Mouse (Mus musculus): Measurements from ENCODE around the gene Ly6g6e. TPM values are rescaled to one million over a fixed set of nuclear protein-coding genes. Genes with fewer than 3 reads are reported as not detected.
"Not testable (repeated sequence)": the region's sequence is repeated elsewhere in the genome, so short reads cannot be mapped to it uniquely, and the experiment has no call there.

The Ly6g6e gene
- polyA plus RNA-seq, 1 experiment from 2014 or later = 0.81 TPM

- peaks cover 8% of the 10 kb centered on the region; the same call in 1 of the 2 replicates for H3K4me1 ChIP-seq
- H3K27ac ChIP-seq = no peak overlapping the region
- H3K4me3 ChIP-seq = no peak overlapping the region
- no peaks in the 10 kb centered on the region for H3K27me3 ChIP-seq (ENCODE audit: low read depth, poor library complexity, severe bottlenecking)
- 92% methylated on average over 7 of the region's 7 CpGs for WGBS
- DNase-seq (ENCODE audit: low spot score) = no peak
- peaks cover 53% of the 10 kb centered on the region for H3K36me3 ChIP-seq
- H3K9me3 ChIP-seq (replicated peaks) = no peaks in the 10 kb centered on the region
These were observed 27.4 kb downstream of the Ly6g6e start for GRCm38 (mm10) chr17:35104079-35104478.

- WGBS = 83% methylated on average over 6 of the region's 6 CpGs
These were observed 28.1 kb downstream of the Ly6g6e start for GRCm38 (mm10) chr17:35104754-35105153.

GRCm38 (mm10) chr17:35105740-35106389 is 29.2 kb downstream of the Ly6g6e start:
- Histone ChIP-seq H3K4me1 (peaks cover 8% of the 10 kb centered on the region; the same call in 1 of the 2 replicates), H3K36me3 (peaks cover 35% of the 10 kb centered on the region), H3K27ac (no peak overlapping the region), H3K4me3 (peak overlapping the region; percentile 13; the same call in 1 of the 2 replicates), H3K9me3 (replicated peaks) (no peaks in the 10 kb centered on the region), H3K27me3 (ENCODE audit: low read depth, poor library complexity, severe bottlenecking) (no peaks in the 10 kb centered on the region)
- DNase-seq (ENCODE audit: low spot score) = peak; percentile 40
- 35% methylated on average over 13 of the region's 13 CpGs for WGBS

More at GRCm38 (mm10) chr17:35104754-35105153, 28.1 kb downstream of the Ly6g6e start:
- H3K27me3 ChIP-seq (ENCODE audit: low read depth, poor library complexity, severe bottlenecking) = no peaks in the 10 kb centered on the region
- no peak overlapping the region for H3K27ac ChIP-seq
- H3K4me3 ChIP-seq = no peak overlapping the region
- H3K9me3 ChIP-seq (replicated peaks) = no peaks in the 10 kb centered on the region
- DNase-seq (ENCODE audit: low spot score) = no peak
- peaks cover 8% of the 10 kb centered on the region; the same call in 1 of the 2 replicates for H3K4me1 ChIP-seq
- peaks cover 47% of the 10 kb centered on the region for H3K36me3 ChIP-seq

- Histone ChIP-seq H3K4me3 (no peak overlapping the region), H3K36me3 (peaks cover 29% of the 10 kb centered on the region)
- WGBS = 80% methylated on average over 3 of the region's 3 CpGs
These were observed 29.8 kb downstream of the Ly6g6e start for GRCm38 (mm10) chr17:35106522-35106921.

GRCm38 (mm10) chr17:35108097-35108496 is 31.4 kb downstream of the Ly6g6e start, which contains the start of gene Ly6g5c:
Ly6g5c (plus strand) TSS chr17:35108279.
- no peaks in the 10 kb centered on the region for H3K27me3 ChIP-seq (ENCODE audit: low read depth, poor library complexity, severe bottlenecking)
- H3K36me3 ChIP-seq = peaks cover 13% of the 10 kb centered on the region
- DNase-seq (ENCODE audit: low spot score) = no peak
- H3K27ac ChIP-seq = no peak within 1 kb of the TSS
- no peak within 1 kb of the TSS for H3K4me3 ChIP-seq
- H3K9me3 ChIP-seq (replicated peaks) = no peaks in the 10 kb centered on the region
- WGBS = 87% methylated on average over 6 of the region's 6 CpGs
- peaks cover 8% of the 10 kb centered on the region; the same call in 1 of the 2 replicates for H3K4me1 ChIP-seq

More at GRCm38 (mm10) chr17:35106522-35106921, 29.8 kb downstream of the Ly6g6e start:
- Histone ChIP-seq H3K4me1 (peaks cover 8% of the 10 kb centered on the region; the same call in 1 of the 2 replicates), H3K9me3 (replicated peaks) (no peaks in the 10 kb centered on the region), H3K27me3 (ENCODE audit: low read depth, poor library complexity, severe bottlenecking) (no peaks in the 10 kb centered on the region), H3K27ac (no peak overlapping the region)
- DNase-seq (ENCODE audit: low spot score) = no peak

GRCm38 (mm10) chr17:35111774-35112173 is 35.1 kb downstream of the Ly6g6e start:
- 89% methylated on average over 9 of the region's 9 CpGs for WGBS
- DNase-seq (ENCODE audit: low spot score) = no peak
- Histone ChIP-seq H3K9me3 (replicated peaks) (no peaks in the 10 kb centered on the region), H3K4me3 (no peak overlapping the region), H3K4me1 (no peaks in the 10 kb centered on the region), H3K27me3 (ENCODE audit: low read depth, poor library complexity, severe bottlenecking) (no peaks in the 10 kb centered on the region), H3K27ac (no peak overlapping the region), H3K36me3 (peaks cover 31% of the 10 kb centered on the region)

- H3K9me3 ChIP-seq (replicated peaks) = no peaks in the 10 kb centered on the region
- no peak for DNase-seq (ENCODE audit: low spot score)
- H3K4me1 ChIP-seq = peaks cover 9% of the 10 kb centered on the region
- 86% methylated on average over 8 of the region's 8 CpGs for WGBS
- H3K36me3 ChIP-seq = peaks cover 59% of the 10 kb centered on the region
- no peaks in the 10 kb centered on the region for H3K27me3 ChIP-seq (ENCODE audit: low read depth, poor library complexity, severe bottlenecking)
- H3K4me3 ChIP-seq = no peak within 1 kb of the TSS
- no peak within 1 kb of the TSS for H3K27ac ChIP-seq
These were observed 38.6 kb downstream of the Ly6g6e start, which contains the start of gene Ly6g5b for GRCm38 (mm10) chr17:35115046-35116019. Ly6g5b (minus strand) TSS chr17:35115428.

GRCm38 (mm10) chr17:35120745-35121142 is 44.0 kb downstream of the Ly6g6e start:
- DNase-seq (ENCODE audit: low spot score) = peak; percentile 46
- Histone ChIP-seq H3K27me3 (ENCODE audit: low read depth, poor library complexity, severe bottlenecking) (no peaks in the 10 kb centered on the region), H3K36me3 (peaks cover 60% of the 10 kb centered on the region), H3K4me3 (peak overlapping the region; percentile 89), H3K9me3 (replicated peaks) (no peaks in the 10 kb centered on the region), H3K4me1 (peaks cover 29% of the 10 kb centered on the region), H3K27ac (peak overlapping the region; percentile 90)
- WGBS = under 1% methylated on average over 33 of the region's 33 CpGs

GRCm38 (mm10) chr17:35121143-35121799 is 44.6 kb downstream of the Ly6g6e start, which contains the start of gene Gpank1:
Gpank1 (plus strand) TSS chr17:35121455.
- peak; percentile 98 for DNase-seq (ENCODE audit: low spot score)
- Histone ChIP-seq H3K36me3 (peaks cover 55% of the 10 kb centered on the region), H3K9me3 (replicated peaks) (no peaks in the 10 kb centered on the region), H3K4me3 (peak within 1 kb of the TSS; percentile 89), H3K27me3 (ENCODE audit: low read depth, poor library complexity, severe bottlenecking) (no peaks in the 10 kb centered on the region), H3K27ac (peak within 1 kb of the TSS; percentile 90), H3K4me1 (peaks cover 32% of the 10 kb centered on the region)
- WGBS = under 1% methylated on average over 50 of the region's 50 CpGs

- WGBS = 1% methylated on average over 19 of the region's 19 CpGs
- peaks cover 38% of the 10 kb centered on the region for H3K4me1 ChIP-seq
- peak within 1 kb of the TSS; percentile 90 for H3K27ac ChIP-seq
- no peaks in the 10 kb centered on the region for H3K9me3 ChIP-seq (replicated peaks)
- DNase-seq (ENCODE audit: low spot score) = peak; percentile 70
- H3K36me3 ChIP-seq = peaks cover 51% of the 10 kb centered on the region
- H3K4me3 ChIP-seq = peak within 1 kb of the TSS; percentile 89
- H3K27me3 ChIP-seq (ENCODE audit: low read depth, poor library complexity, severe bottlenecking) = no peaks in the 10 kb centered on the region
These were observed 45.2 kb downstream of the Ly6g6e start, which contains the start of gene Csnk2b for GRCm38 (mm10) chr17:35121871-35122303. Csnk2b (minus strand) TSS chr17:35122053.

- H3K27me3 ChIP-seq (ENCODE audit: low read depth, poor library complexity, severe bottlenecking); DNase-seq (ENCODE audit: low spot score); H3K9me3 ChIP-seq (replicated peaks); H3K4me3 ChIP-seq; H3K27ac ChIP-seq: not testable (repeated sequence)
- H3K4me1 ChIP-seq = peaks cover 49% of the 10 kb centered on the region
- WGBS = 92% methylated on average over 9 of the region's 9 CpGs
- peaks cover 48% of the 10 kb centered on the region for H3K36me3 ChIP-seq
These were observed 46.6 kb downstream of the Ly6g6e start for GRCm38 (mm10) chr17:35123287-35123686.

- Histone ChIP-seq H3K36me3 (peaks cover 45% of the 10 kb centered on the region), H3K4me3 (0 out of 2 replicates have a peak overlapping the region, but pooled peaks have one; percentile 1), H3K4me1 (peaks cover 57% of the 10 kb centered on the region)
- DNase-seq (ENCODE audit: low spot score); H3K27me3 ChIP-seq (ENCODE audit: low read depth, poor library complexity, severe bottlenecking); H3K27ac ChIP-seq; H3K9me3 ChIP-seq (replicated peaks): not testable (repeated sequence)
- WGBS = 92% methylated on average over 12 of the region's 12 CpGs
These were observed 47.7 kb downstream of the Ly6g6e start for GRCm38 (mm10) chr17:35124261-35124896.

Measured in limb, embryonic 10.5 days (tissue).